15 mouse cellular contexts compared by ENCODE assay signal in genomic region chr5:21255551-21256132, GRCm38 (mm10).
DNase-seq lines count a peak whose midpoint lies in the region; ATAC-seq and TF ChIP-seq lines count a peak whose summit lies in the region.
"Had no signal": no experiment of that assay in that cellular context is flagged by ENCODE, and none has a peak within 500 bp of the region (broad histone marks: within the 10 kb centered on the region; RNA-seq: fewer than 3 reads in every experiment).

No protein-coding gene starts in this region.

- 0 out of 2 replicates have a peak, but pooled peaks have one; percentile 25 for TF ChIP-seq EP300 in CH12.LX (IDR thresholded peaks at IDR 0.05; ENCODE audit: low read length)

- no peaks in the 10 kb centered on the region for H3K27me3 ChIP-seq in CH12.LX (replicated peaks)
- H3K27me3 ChIP-seq in kidney, embryonic 16.5 days (ENCODE audit: insufficient read depth, low read length): no peaks in the 10 kb centered on the region
- H3K27me3 ChIP-seq: embryonic facial prominence, embryonic 13.5 days; heart, embryonic 12.5 days had no signal

- H3K4me1 ChIP-seq in CH12.LX (ENCODE audit: control insufficient read depth in 1 of 2, insufficient read depth in 2 of 2): peaks cover 8 to 29% of the 10 kb centered on the region in 2 experiments; a peak in 3 of 4 replicates
- no peaks in the 10 kb centered on the region for H3K4me1 ChIP-seq in kidney, embryonic 16.5 days (ENCODE audit: insufficient read depth, low read length)

- H3K9ac ChIP-seq in CH12.LX (ENCODE audit: insufficient read depth, low read depth): no peak overlapping the region
- H3K9ac ChIP-seq in kidney, embryonic 16.5 days (replicated peaks; ENCODE audit: low read length): no peak overlapping the region
- H3K9ac ChIP-seq: embryonic facial prominence, embryonic 13.5 days; heart, embryonic 12.5 days; liver, embryonic 14.5 days had no signal

- 83% methylated on average over 5 of the region's 5 CpGs for WGBS in kidney, embryonic 16.5 days

- no peak for TF ChIP-seq CTCF in CH12.LX (conservative IDR thresholded peaks at IDR 0.05 in 1 of 2, IDR thresholded peaks at IDR 0.05 in 1 of 2; ENCODE audit: low read depth in 2 of 2, low read length in 2 of 2)
- no peak for TF ChIP-seq CTCF in left cerebral cortex, adult 2 months (IDR thresholded peaks at IDR 0.05)

- peaks cover 0 to 10% of the 10 kb centered on the region in 2 experiments for H3K36me3 ChIP-seq in CH12.LX (replicated peaks in 1 of 2; ENCODE audit: control insufficient read depth in 1 of 2, insufficient read depth in 1 of 2, low read length in 1 of 2)
- H3K36me3 ChIP-seq in kidney, embryonic 16.5 days (ENCODE audit: insufficient read depth, low read length): no peaks in the 10 kb centered on the region
- H3K36me3 ChIP-seq: embryonic facial prominence, embryonic 13.5 days; heart, embryonic 12.5 days had no signal

- peak; percentile 58 to 63 for DNase-seq in B cell, adult 2 months
- DNase-seq in CH12.LX (ENCODE audit: extremely low read depth): peak; percentile 45
- peak; percentile 72 for DNase-seq in lung, postnatal 36 days
- DNase-seq in spleen, postnatal 14 days (ENCODE audit: low spot score in 2 of 2): peak; percentile 26 to 29
- DNase-seq in left cerebral cortex, adult 11 months (ENCODE audit: low spot score): no peak
- DNase-seq in left cerebral cortex, adult 2 months (ENCODE audit: extremely low spot score in 1 of 2, low spot score in 2 of 2): no peak
- no peak for DNase-seq in adrenal gland, postnatal 36 days
- DNase-seq: adrenal gland, adult 8-10 months; cerebellum, adult 8-10 months had no signal

- no peaks in the 10 kb centered on the region for H3K79me2 ChIP-seq in CH12.LX (replicated peaks; ENCODE audit: control insufficient read depth, extremely low read depth, insufficient read depth, poor library complexity, severe bottlenecking)

- in situ Hi-C loops in CH12.LX (cut with MboI; ENCODE audit: low pct_ligation_motif_present, low pct_unique_long_range_greater_than_20kb, low sequenced_read_pairs): no loop called here

- H3K4me3 ChIP-seq in CH12.LX (replicated peaks in 1 of 3; ENCODE audit: low read depth in 2 of 3, low read length in 2 of 3, poor library complexity in 1 of 3): no peak overlapping the region
- H3K4me3 ChIP-seq in kidney, embryonic 16.5 days (ENCODE audit: low read length): no peak overlapping the region
- no peak overlapping the region for H3K4me3 ChIP-seq in left cerebral cortex, adult 2 months
- H3K4me3 ChIP-seq: embryonic facial prominence, embryonic 13.5 days; heart, embryonic 12.5 days; layer of hippocampus, adult 2 months had no signal

- dilution Hi-C loops in CH12.LX (cut with MboI; ENCODE audit: extremely low pct_ligation_motif_present, extremely low pct_unique_long_range_greater_than_20kb, low sequenced_read_pairs): no loop called here

- H3K9me3 ChIP-seq in CH12.LX (replicated peaks; ENCODE audit: low read length): no peaks in the 10 kb centered on the region
- H3K9me3 ChIP-seq in kidney, embryonic 16.5 days (ENCODE audit: low read length): no peaks in the 10 kb centered on the region
- H3K9me3 ChIP-seq: embryonic facial prominence, embryonic 13.5 days; heart, embryonic 12.5 days had no signal

- ATAC-seq in kidney, embryonic 16.5 days (ENCODE audit: low FRiP score, low TSS enrichment): no peak
- ATAC-seq: hindbrain, embryonic 16.5 days had no signal

- peak overlapping the region; percentile 27; the same call in 1 of the 2 replicates for H3K27ac ChIP-seq in CH12.LX (ENCODE audit: insufficient read depth, low read depth)
- no peak overlapping the region for H3K27ac ChIP-seq in kidney, embryonic 16.5 days (ENCODE audit: low read length)
- no peak overlapping the region for H3K27ac ChIP-seq in left cerebral cortex, adult 2 months
- H3K27ac ChIP-seq: embryonic facial prominence, embryonic 13.5 days; layer of hippocampus, adult 2 months; liver, embryonic 14.5 days had no signal

- no peak overlapping the region; the same call in 1 of the 2 replicates for H3K4me2 ChIP-seq in CH12.LX (ENCODE audit: insufficient read depth, low read depth, poor library complexity, severe bottlenecking)
- no peak overlapping the region for H3K4me2 ChIP-seq in kidney, embryonic 16.5 days (replicated peaks; ENCODE audit: low read depth, low read length)
- H3K4me2 ChIP-seq: embryonic facial prominence, embryonic 13.5 days; heart, embryonic 12.5 days had no signal

- TF ChIP-seq RAD21 in CH12.LX (IDR thresholded peaks at IDR 0.05; ENCODE audit: low read depth, low read length): no peak

- intact Hi-C loops in left cerebral cortex, adult 2 months (cut with DNase I): no loop called here

- no peak for TF ChIP-seq POLR2A in CH12.LX (IDR thresholded peaks at IDR 0.05; ENCODE audit: low read depth, low read length)

TF ChIP-seq in CH12.LX, 34 proteins besides CTCF, POLR2A, EP300 and RAD21:
- TF ChIP-seq ZKSCAN1 (IDR thresholded peaks at IDR 0.05; ENCODE audit: borderline replicate concordance, low read depth, low read length): no peak
- TF ChIP-seq ETS1 (conservative IDR thresholded peaks at IDR 0.05; ENCODE audit: low read depth, low read length): no peak
- TF ChIP-seq CHD2 (IDR thresholded peaks at IDR 0.05; ENCODE audit: low read length): no peak
- TF ChIP-seq TCF12 (IDR thresholded peaks at IDR 0.05; ENCODE audit: low read depth, low read length): no peak
- TF ChIP-seq USF1 (IDR thresholded peaks at IDR 0.05; ENCODE audit: low read depth, low read length): no peak
- TF ChIP-seq BHLHE40 (IDR thresholded peaks at IDR 0.05; ENCODE audit: low read depth, low read length): 0 out of 2 replicates have a peak, but pooled peaks have one; percentile 5
- no peak for TF ChIP-seq NRF1 (IDR thresholded peaks at IDR 0.05; ENCODE audit: low read depth, low read length)
- TF ChIP-seq MAX (IDR thresholded peaks at IDR 0.05; ENCODE audit: low read length): no peak
- TF ChIP-seq HCFC1 (IDR thresholded peaks at IDR 0.05; ENCODE audit: low read depth, low read length): no peak
- 0 out of 2 replicates have a peak, but pooled peaks have one; percentile 26 for TF ChIP-seq ELF1 (IDR thresholded peaks at IDR 0.05; ENCODE audit: low read depth, low read length)

Comparison
In these comparisons a context has a peak if more than half of its experiments do, and no peak if none do; other contexts are left out.
1. DNase-seq: peak in B cell, adult 2 months (2 of 2), CH12.LX (single experiment), lung, postnatal 36 days (single experiment) and spleen, postnatal 14 days (2 of 2); none in left cerebral cortex, adult 11 months (single experiment), left cerebral cortex, adult 2 months (0 of 2) and adrenal gland, postnatal 36 days (0 of 2).